Mouse (Mus musculus) layer of hippocampus, postnatal 14 days (tissue): ENCODE measurements at regions not wholly inside any gene's neighbourhood (a gene's known extent, or its start where the extent isn't known, plus 50 kb on each side); places are given as distances from the start of the nearest gene placed in this dataset.
"Not testable (repeated sequence)": the region's sequence is repeated elsewhere in the genome, so short reads cannot be mapped to it uniquely, and the experiment has no call there.

Experiments used
- DNase-seq, 2 experiments: peaks; one replicate each; pipeline ENCODE4 v3.0.0; 2021 to 2022; ENCODE audit warnings: low spot score in 2 of 2, mixed read lengths in 1 of 2

GRCm38 (mm10) chr4:55648376-55648775, 116.1 kb upstream of the Klf4 start:
- DNase-seq = peak in 1 of 2 experiments; percentile 43

GRCm38 (mm10) chr4:55645432-55645831, 113.2 kb upstream of the Klf4 start:
- peak in 1 of 2 experiments; percentile 20 for DNase-seq

- DNase-seq = no peak
Observed at GRCm38 (mm10) chr4:55644895-55645294, 112.6 kb upstream of the Klf4 start.

- DNase-seq = no peak
Observed at GRCm38 (mm10) chr4:55634946-55635511, 102.8 kb upstream of the Klf4 start.

GRCm38 (mm10) chr4:55631157-55631556, 98.9 kb upstream of the Klf4 start:
- DNase-seq = no peak

- not testable (repeated sequence) for DNase-seq
Observed at GRCm38 (mm10) chr4:55630215-55630614, 97.9 kb upstream of the Klf4 start.

GRCm38 (mm10) chr4:55624779-55625178, 92.5 kb upstream of the Klf4 start:
- DNase-seq = no peak

- no peak for DNase-seq
Observed at GRCm38 (mm10) chr4:55623151-55623760, 91.0 kb upstream of the Klf4 start.

- peak in 1 of 2 experiments; percentile 12 for DNase-seq
Observed at GRCm38 (mm10) chr4:55622651-55623050, 90.4 kb upstream of the Klf4 start.

- DNase-seq = no peak
Observed at GRCm38 (mm10) chr4:55619891-55620290, 87.6 kb upstream of the Klf4 start.

GRCm38 (mm10) chr4:55615808-55616207, 83.5 kb upstream of the Klf4 start:
- no peak for DNase-seq

- no peak for DNase-seq
Observed at GRCm38 (mm10) chr4:55613523-55613922, 81.3 kb upstream of the Klf4 start.

- DNase-seq = no peak
Observed at GRCm38 (mm10) chr4:55610998-55611397, 78.7 kb upstream of the Klf4 start.

- DNase-seq = no peak
Observed at GRCm38 (mm10) chr4:55609214-55609613, 76.9 kb upstream of the Klf4 start.

- DNase-seq = no peak
Observed at GRCm38 (mm10) chr4:55605541-55605940, 73.3 kb upstream of the Klf4 start.

- DNase-seq = no peak
Observed at GRCm38 (mm10) chr4:55604915-55605314, 72.6 kb upstream of the Klf4 start.

- no peak for DNase-seq
Observed at GRCm38 (mm10) chr4:55603821-55604435, 71.7 kb upstream of the Klf4 start.

GRCm38 (mm10) chr4:55595203-55595602, 62.9 kb upstream of the Klf4 start:
- DNase-seq = no peak

- no peak for DNase-seq
Observed at GRCm38 (mm10) chr4:55594699-55595098, 62.4 kb upstream of the Klf4 start.

- no peak for DNase-seq
Observed at GRCm38 (mm10) chr4:55593132-55593531, 60.9 kb upstream of the Klf4 start.

- DNase-seq = no peak
Observed at GRCm38 (mm10) chr4:55586212-55586611, 53.9 kb upstream of the Klf4 start.

- DNase-seq = no peak
Observed at GRCm38 (mm10) chr4:55583589-55583988, 51.3 kb upstream of the Klf4 start.
